15 mouse cellular contexts compared by ENCODE assay signal in the genomic region with DNA sequence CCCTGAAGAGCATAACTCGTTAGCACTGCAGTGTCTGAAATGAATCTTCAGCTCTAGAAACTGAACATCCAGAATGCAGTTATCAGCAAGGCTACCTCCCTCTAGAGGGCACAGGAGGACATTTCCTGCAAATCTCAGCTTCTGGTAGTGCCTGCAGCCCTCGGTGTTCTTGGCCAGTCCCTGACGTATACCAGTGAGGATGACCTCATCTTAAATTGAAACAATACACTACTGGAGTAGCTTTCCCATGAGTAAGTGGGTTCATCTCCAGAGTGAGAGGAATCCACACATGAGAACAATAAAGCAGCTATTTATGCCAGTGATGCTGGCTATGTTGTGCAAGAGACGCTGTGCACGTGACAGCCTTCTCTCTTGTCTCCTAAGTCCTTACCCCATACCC. TPM values are rescaled to one million over a fixed set of nuclear protein-coding genes. Genes with fewer than 3 reads are reported as not detected.
DNase-seq lines count a peak whose midpoint lies in the region; ATAC-seq and TF ChIP-seq lines count a peak whose summit lies in the region.
"Had no signal": no experiment of that assay in that cellular context is flagged by ENCODE, and none has a peak within 500 bp of the region (broad histone marks: within the 10 kb centered on the region; RNA-seq: fewer than 3 reads in every experiment).

No protein-coding gene starts in this region.

- DNase-seq in hindbrain, postnatal 0 days (ENCODE audit: low spot score), result no peak
- DNase-seq in lung, postnatal 0 days (ENCODE audit: low spot score), result no peak
- DNase-seq in lung, postnatal 25 days (ENCODE audit: low spot score), result no peak
- DNase-seq in adipocyte (ENCODE audit: low spot score), result peak; percentile 48
- DNase-seq in stomach, postnatal 0 days (ENCODE audit: low spot score), result no peak
- DNase-seq in forebrain, embryonic 10.5 days (ENCODE audit: extremely low spot score, low spot score), result no peak
- DNase-seq: adrenal gland, postnatal 25 days; cerebellum, adult 11 months; embryo, embryonic 11 days; heart, postnatal 14 days; left cerebral cortex, postnatal 4 days had no signal

- TF ChIP-seq CTCF in hindbrain, postnatal 0 days (IDR thresholded peaks at IDR 0.05; ENCODE audit: low read depth), result peak; percentile 39
- peak; percentile 45 for TF ChIP-seq CTCF in lung, postnatal 0 days (IDR thresholded peaks at IDR 0.05)
- peak; percentile 55 for TF ChIP-seq CTCF in stomach, postnatal 0 days (IDR thresholded peaks at IDR 0.05; ENCODE audit: low read depth)

- no peak for TF ChIP-seq EP300 in lung, postnatal 0 days (IDR thresholded peaks at IDR 0.05)
- no peak for TF ChIP-seq EP300 in stomach, postnatal 0 days (optimal IDR thresholded peaks at IDR 0.05)

- H3K4me2 ChIP-seq in hindbrain, postnatal 0 days (ENCODE audit: low read depth, low read length), result no peak overlapping the region
- no peak overlapping the region for H3K4me2 ChIP-seq in hindbrain, embryonic 12.5 days (replicated peaks)
- no peak overlapping the region for H3K4me2 ChIP-seq in lung, postnatal 0 days (replicated peaks; ENCODE audit: low read depth, low read length)
- no peak overlapping the region for H3K4me2 ChIP-seq in stomach, postnatal 0 days (replicated peaks; ENCODE audit: low read depth)
- H3K4me2 ChIP-seq: liver, embryonic 15.5 days had no signal

- H3K9ac ChIP-seq in hindbrain, postnatal 0 days (replicated peaks; ENCODE audit: low read length), result no peak overlapping the region
- no peak overlapping the region for H3K9ac ChIP-seq in hindbrain, embryonic 12.5 days
- no peak overlapping the region for H3K9ac ChIP-seq in lung, postnatal 0 days (replicated peaks; ENCODE audit: low read depth)
- H3K9ac ChIP-seq in stomach, postnatal 0 days (ENCODE audit: low read length), result no peak overlapping the region
- H3K9ac ChIP-seq: liver, embryonic 15.5 days had no signal

- no peaks in the 10 kb centered on the region for H3K4me1 ChIP-seq in hindbrain, postnatal 0 days (ENCODE audit: insufficient read depth, low read length)
- no peaks in the 10 kb centered on the region for H3K4me1 ChIP-seq in hindbrain, embryonic 12.5 days
- H3K4me1 ChIP-seq in lung, postnatal 0 days (ENCODE audit: insufficient read depth, low read depth, low read length), result no peaks in the 10 kb centered on the region
- no peaks in the 10 kb centered on the region for H3K4me1 ChIP-seq in stomach, postnatal 0 days (replicated peaks; ENCODE audit: control insufficient read depth, insufficient read depth)
- no peaks in the 10 kb centered on the region for H3K4me1 ChIP-seq in forebrain, embryonic 10.5 days

- H3K27ac ChIP-seq in hindbrain, postnatal 0 days, result no peak overlapping the region
- H3K27ac ChIP-seq in hindbrain, embryonic 12.5 days, result no peak overlapping the region
- no peak overlapping the region for H3K27ac ChIP-seq in lung, postnatal 0 days (ENCODE audit: low read length)
- H3K27ac ChIP-seq in stomach, postnatal 0 days (replicated peaks), result no peak overlapping the region
- no peak overlapping the region for H3K27ac ChIP-seq in forebrain, embryonic 10.5 days
- H3K27ac ChIP-seq: liver, embryonic 15.5 days had no signal

- WGBS in hindbrain, postnatal 0 days, result 74% methylated on average over 5 of the region's 5 CpGs
- 85% methylated on average over 5 of the region's 5 CpGs for WGBS in hindbrain, embryonic 12.5 days
- WGBS in lung, postnatal 0 days, result 79% methylated on average over 5 of the region's 5 CpGs
- WGBS in stomach, postnatal 0 days, result 68% methylated on average over 5 of the region's 5 CpGs
- WGBS in forebrain, embryonic 10.5 days, result 85% methylated on average over 5 of the region's 5 CpGs

- H3K27me3 ChIP-seq in hindbrain, postnatal 0 days (ENCODE audit: insufficient read depth, low read length), result no peaks in the 10 kb centered on the region
- no peaks in the 10 kb centered on the region for H3K27me3 ChIP-seq in hindbrain, embryonic 12.5 days
- H3K27me3 ChIP-seq in lung, postnatal 0 days (replicated peaks; ENCODE audit: insufficient read depth, low read length), result no peaks in the 10 kb centered on the region
- H3K27me3 ChIP-seq in stomach, postnatal 0 days (ENCODE audit: control insufficient read depth, insufficient read depth, low read length), result no peaks in the 10 kb centered on the region
- H3K27me3 ChIP-seq in forebrain, embryonic 10.5 days (ENCODE audit: poor library complexity, severe bottlenecking), result no peaks in the 10 kb centered on the region
- H3K27me3 ChIP-seq: liver, embryonic 15.5 days; megakaryocyte, embryonic 14.5 days had no signal

- H3K9me3 ChIP-seq in hindbrain, postnatal 0 days (ENCODE audit: low read length), result no peaks in the 10 kb centered on the region
- H3K9me3 ChIP-seq in hindbrain, embryonic 12.5 days (replicated peaks), result no peaks in the 10 kb centered on the region
- H3K9me3 ChIP-seq in lung, postnatal 0 days (ENCODE audit: low read length), result no peaks in the 10 kb centered on the region
- H3K9me3 ChIP-seq in stomach, postnatal 0 days (ENCODE audit: control insufficient read depth, low read length), result no peaks in the 10 kb centered on the region
- H3K9me3 ChIP-seq in forebrain, embryonic 10.5 days, result no peaks in the 10 kb centered on the region
- H3K9me3 ChIP-seq: liver, embryonic 15.5 days had no signal

- H3K4me3 ChIP-seq in hindbrain, postnatal 0 days (ENCODE audit: low read length), result no peak overlapping the region
- no peak overlapping the region for H3K4me3 ChIP-seq in hindbrain, embryonic 12.5 days
- no peak overlapping the region for H3K4me3 ChIP-seq in lung, postnatal 0 days (ENCODE audit: low read depth, low read length)
- H3K4me3 ChIP-seq in stomach, postnatal 0 days (ENCODE audit: low read depth, low read length), result no peak overlapping the region
- no peak overlapping the region for H3K4me3 ChIP-seq in forebrain, embryonic 10.5 days
- H3K4me3 ChIP-seq: liver, embryonic 15.5 days; megakaryocyte, embryonic 14.5 days had no signal

- peaks cover 21% of the 10 kb centered on the region for H3K36me3 ChIP-seq in hindbrain, postnatal 0 days (ENCODE audit: insufficient read depth, low read length)
- peaks cover 72% of the 10 kb centered on the region for H3K36me3 ChIP-seq in hindbrain, embryonic 12.5 days
- no peaks in the 10 kb centered on the region for H3K36me3 ChIP-seq in lung, postnatal 0 days (ENCODE audit: insufficient read depth, low read length)
- no peaks in the 10 kb centered on the region for H3K36me3 ChIP-seq in stomach, postnatal 0 days (ENCODE audit: control insufficient read depth, insufficient read depth, low read length)
- peaks cover 86% of the 10 kb centered on the region for H3K36me3 ChIP-seq in forebrain, embryonic 10.5 days (replicated peaks)

- no peak for ATAC-seq in hindbrain, postnatal 0 days
- ATAC-seq in hindbrain, embryonic 12.5 days (ENCODE audit: low FRiP score), result no peak
- no peak for ATAC-seq in lung, postnatal 0 days
- ATAC-seq in stomach, postnatal 0 days (ENCODE audit: low FRiP score, low TSS enrichment), result 0 out of 2 replicates have a peak, but pooled peaks have one; percentile 24

RNA-seq across cellular contexts. Expression of a gene that starts 11.0 kb away (rescaled TPM):
- total RNA-seq in hindbrain, postnatal 0 days (2014; rRNA removed), result 18.3 and 19.2 TPM in 2 replicates
- 22.7 and 25.9 TPM in 2 replicates for polyA plus RNA-seq in hindbrain, postnatal 0 days (2015; fragmentation: Nextera tagmentation; extraction: Ambion mirVana)
- polyA plus RNA-seq in hindbrain, embryonic 12.5 days (2016; fragmentation: Nextera tagmentation; extraction: Ambion mirVana), result 28.4 and 30.4 TPM in 2 replicates
- polyA plus RNA-seq in lung, postnatal 0 days (2015; fragmentation: Nextera tagmentation; extraction: Ambion mirVana), result 8.7 and 9.6 TPM in 2 replicates
- polyA plus RNA-seq in stomach, postnatal 0 days (2015; fragmentation: Nextera tagmentation; extraction: Ambion mirVana), result 10.0 and 11.1 TPM in 2 replicates
- polyA plus RNA-seq in forebrain, embryonic 10.5 days (2016; fragmentation: Nextera tagmentation; extraction: Ambion mirVana), result 37.7 and 39.9 TPM in 2 replicates

RNA-seq across cellular contexts. Expression of a gene that starts 36.9 kb away (rescaled TPM):
- not detected in 2 replicates for total RNA-seq in hindbrain, postnatal 0 days (2014; rRNA removed)
- 0.32 and 0.39 TPM in 2 replicates for polyA plus RNA-seq in hindbrain, postnatal 0 days (2015; fragmentation: Nextera tagmentation; extraction: Ambion mirVana)
- polyA plus RNA-seq in hindbrain, embryonic 12.5 days (2016; fragmentation: Nextera tagmentation; extraction: Ambion mirVana), result 0.12 and 0.17 TPM in 2 replicates
- 0.46 and 0.58 TPM in 2 replicates for polyA plus RNA-seq in lung, postnatal 0 days (2015; fragmentation: Nextera tagmentation; extraction: Ambion mirVana)
- polyA plus RNA-seq in stomach, postnatal 0 days (2015; fragmentation: Nextera tagmentation; extraction: Ambion mirVana), result 27.4 and 30.5 TPM in 2 replicates
- 0.06 and 0.40 TPM in 2 replicates for polyA plus RNA-seq in forebrain, embryonic 10.5 days (2016; fragmentation: Nextera tagmentation; extraction: Ambion mirVana)
- total RNA-seq: adrenal gland, postnatal 25 days; layer of hippocampus, postnatal 14 days; left cerebral cortex, postnatal 4 days had no signal

RNA-seq across cellular contexts. Expression of a gene that starts 46.2 kb away (rescaled TPM):
- 25.2 and 29.4 TPM in 2 replicates for total RNA-seq in hindbrain, postnatal 0 days (2014; rRNA removed)
- 37.4 and 40.6 TPM in 2 replicates for polyA plus RNA-seq in hindbrain, postnatal 0 days (2015; fragmentation: Nextera tagmentation; extraction: Ambion mirVana)
- polyA plus RNA-seq in hindbrain, embryonic 12.5 days (2016; fragmentation: Nextera tagmentation; extraction: Ambion mirVana), result 27.4 and 28.9 TPM in 2 replicates
- polyA plus RNA-seq in lung, postnatal 0 days (2015; fragmentation: Nextera tagmentation; extraction: Ambion mirVana), result 18.8 and 21.3 TPM in 2 replicates
- polyA plus RNA-seq in stomach, postnatal 0 days (2015; fragmentation: Nextera tagmentation; extraction: Ambion mirVana), result 17.8 and 19.4 TPM in 2 replicates
- polyA plus RNA-seq in forebrain, embryonic 10.5 days (2016; fragmentation: Nextera tagmentation; extraction: Ambion mirVana), result 27.5 and 29.3 TPM in 2 replicates

Comparison
In these comparisons a context has a peak if more than half of its experiments do, and no peak if none do; other contexts are left out.
1. RNA of a gene that starts 36.9 kb away (polyA plus RNA-seq): 27.4 to 30.5 TPM in stomach, postnatal 0 days; 0.46 to 0.58 TPM in lung, postnatal 0 days, 0.06 to 0.40 TPM in forebrain, embryonic 10.5 days, 0.32 to 0.39 TPM in hindbrain, postnatal 0 days and 0.12 to 0.17 TPM in hindbrain, embryonic 12.5 days; every median in the first group is over 10 times any median in the second.
2. Peak in every context shown above with its lines, with median percentiles within 50 percentile points of each other: CTCF ChIP-seq.